Mouse (Mus musculus) granulocyte monocyte progenitor cell, adult 5-6 weeks (primary cell): ENCODE measurements at regions not wholly inside any gene's neighbourhood (a gene's known extent, or its start where the extent isn't known, plus 50 kb on each side); places are given as distances from the start of the nearest gene placed in this dataset.

Experiments
- ATAC-seq: replicated peaks from 2 replicates; pipeline ENCODE4 v1.8.0; 2016; ENCODE audit warnings: mild to moderate bottlenecking, moderate TSS enrichment, inconsistent platforms; ENCODE audit not compliant: poor library complexity, severe bottlenecking

- ATAC-seq, result no peak
Measured at GRCm38 (mm10) chr1:169066795-169067194, 464.5 kb downstream of the Nuf2 start.

- ATAC-seq, result no peak
Measured at GRCm38 (mm10) chr1:169060627-169061026, 470.6 kb downstream of the Nuf2 start.

- no peak for ATAC-seq
Measured at GRCm38 (mm10) chr1:169060145-169060544, 471.1 kb downstream of the Nuf2 start.

- ATAC-seq, result no peak
Measured at GRCm38 (mm10) chr1:169051863-169052257, 479.4 kb downstream of the Nuf2 start.

GRCm38 (mm10) chr1:169051085-169051862, 480.0 kb downstream of the Nuf2 start:
- no peak for ATAC-seq

GRCm38 (mm10) chr1:169049846-169050245, 481.4 kb downstream of the Nuf2 start:
- ATAC-seq, result no peak

GRCm38 (mm10) chr1:169046791-169047525, 484.3 kb downstream of the Nuf2 start:
- ATAC-seq, result no peak

- ATAC-seq, result no peak
Measured at GRCm38 (mm10) chr1:169033517-169033916, 497.7 kb downstream of the Nuf2 start.

GRCm38 (mm10) chr1:169031849-169032542, 499.3 kb downstream of the Nuf2 start:
- ATAC-seq, result no peak

GRCm38 (mm10) chr1:169027706-169028105, 503.6 kb downstream of the Nuf2 start:
- ATAC-seq, result no peak

- no peak; the same call in 1 of the 2 replicates for ATAC-seq
Measured at GRCm38 (mm10) chr1:169027241-169027640, 504.0 kb downstream of the Nuf2 start.

- no peak; the same call in 1 of the 2 replicates for ATAC-seq
Measured at GRCm38 (mm10) chr1:169024531-169024930, 506.7 kb downstream of the Nuf2 start.

GRCm38 (mm10) chr1:168991506-168992244, 539.6 kb downstream of the Nuf2 start:
- ATAC-seq, result no peak

GRCm38 (mm10) chr1:168975037-168975698, 543.1 kb upstream of the Pbx1 start:
- no peak for ATAC-seq

GRCm38 (mm10) chr1:168969402-168969801, 537.3 kb upstream of the Pbx1 start:
- ATAC-seq, result no peak

- ATAC-seq, result no peak
Measured at GRCm38 (mm10) chr1:168967334-168967733, 535.3 kb upstream of the Pbx1 start.

GRCm38 (mm10) chr1:168964467-168964904, 532.4 kb upstream of the Pbx1 start:
- no peak for ATAC-seq

- ATAC-seq, result no peak
Measured at GRCm38 (mm10) chr1:168950947-168951346, 518.9 kb upstream of the Pbx1 start.

- ATAC-seq, result no peak
Measured at GRCm38 (mm10) chr1:168924100-168924815, 492.2 kb upstream of the Pbx1 start.
